Mouse (Mus musculus): ENCODE data around the gene Tubal3.

Tubal3 gene

GRCm38 (mm10) chr13:3917571-3918311, at the start of gene Tubal3, which contains the start of gene Net1:
TSS of gene Tubal3 (plus strand) at chr13:3918274.
TSS of gene Net1 (minus strand) at chr13:3918220.
- in situ Hi-C loops (cut with MboI), result no loop called here

GRCm38 (mm10) chr13:3869901-3870300, 48.2 kb upstream of the Tubal3 start:
- in situ Hi-C loops (cut with MboI), result no loop called here

GRCm38 (mm10) chr13:3872832-3873231, 45.2 kb upstream of the Tubal3 start:
- in situ Hi-C loops (cut with MboI), result no loop called here

GRCm38 (mm10) chr13:3876448-3876847, 41.6 kb upstream of the Tubal3 start:
- in situ Hi-C loops (cut with MboI), result loop anchor here (25.0 kb wide), 1 partner anchor 464 kb away; no protein-coding TSS in a partner anchor

- in situ Hi-C loops (cut with MboI), result loop anchor here (25.0 kb wide), 1 partner anchor 465 kb away; no protein-coding TSS in a partner anchor
These were observed 40.9 kb upstream of the Tubal3 start for GRCm38 (mm10) chr13:3877185-3877584.

GRCm38 (mm10) chr13:3877679-3878220, 40.3 kb upstream of the Tubal3 start:
- in situ Hi-C loops (cut with MboI), result loop anchor here (25.0 kb wide), 1 partner anchor 465 kb away; no protein-coding TSS in a partner anchor

- in situ Hi-C loops (cut with MboI), result loop anchor here (25.0 kb wide), 1 partner anchor 474 kb away; no protein-coding TSS in a partner anchor
These were observed 31.4 kb upstream of the Tubal3 start for GRCm38 (mm10) chr13:3886663-3887062.

GRCm38 (mm10) chr13:3889111-3889510, 29.0 kb upstream of the Tubal3 start:
- in situ Hi-C loops (cut with MboI), result loop anchor here (25.0 kb wide), 1 partner anchor 477 kb away; no protein-coding TSS in a partner anchor

- in situ Hi-C loops (cut with MboI), result loop anchor here (25.0 kb wide), 1 partner anchor 478 kb away; no protein-coding TSS in a partner anchor
These were observed 28.0 kb upstream of the Tubal3 start for GRCm38 (mm10) chr13:3890061-3890460.

- in situ Hi-C loops (cut with MboI), result loop anchor here (25.0 kb wide), 1 partner anchor 479 kb away; no protein-coding TSS in a partner anchor
These were observed 26.5 kb upstream of the Tubal3 start for GRCm38 (mm10) chr13:3891479-3892087.

GRCm38 (mm10) chr13:3892601-3893000, 25.5 kb upstream of the Tubal3 start:
- in situ Hi-C loops (cut with MboI), result loop anchor here (25.0 kb wide), 1 partner anchor 480 kb away; no protein-coding TSS in a partner anchor

GRCm38 (mm10) chr13:3893126-3893734, 24.8 kb upstream of the Tubal3 start:
- in situ Hi-C loops (cut with MboI), result loop anchor here (25.0 kb wide), 1 partner anchor 481 kb away; no protein-coding TSS in a partner anchor

- in situ Hi-C loops (cut with MboI), result loop anchor here (25.0 kb wide), 1 partner anchor 482 kb away; no protein-coding TSS in a partner anchor
These were observed 23.5 kb upstream of the Tubal3 start for GRCm38 (mm10) chr13:3894549-3894948.

GRCm38 (mm10) chr13:3895397-3895980, 22.6 kb upstream of the Tubal3 start:
- in situ Hi-C loops (cut with MboI), result loop anchor here (5.0 to 25.0 kb wide), 2 partner anchors 228 to 483 kb away; no protein-coding TSS in a partner anchor

- in situ Hi-C loops (cut with MboI), result loop anchor here (5.0 to 25.0 kb wide), 2 partner anchors 229 to 484 kb away; no protein-coding TSS in a partner anchor
These were observed 22.0 kb upstream of the Tubal3 start for GRCm38 (mm10) chr13:3896032-3896431.

GRCm38 (mm10) chr13:3896913-3897312, 21.2 kb upstream of the Tubal3 start:
- in situ Hi-C loops (cut with MboI), result loop anchor here (5.0 to 25.0 kb wide), 2 partner anchors 230 to 485 kb away; no protein-coding TSS in a partner anchor

GRCm38 (mm10) chr13:3898202-3898601, 19.9 kb upstream of the Tubal3 start:
- in situ Hi-C loops (cut with MboI), result loop anchor here (5.0 to 25.0 kb wide), 2 partner anchors 231 to 486 kb away; no protein-coding TSS in a partner anchor

GRCm38 (mm10) chr13:3899301-3899700, 18.8 kb upstream of the Tubal3 start:
- in situ Hi-C loops (cut with MboI), result loop anchor here (5.0 to 25.0 kb wide), 2 partner anchors 232 to 487 kb away; no protein-coding TSS in a partner anchor

- in situ Hi-C loops (cut with MboI), result no loop called here
These were observed 10.8 kb upstream of the Tubal3 start for GRCm38 (mm10) chr13:3907151-3907696.

GRCm38 (mm10) chr13:3908262-3908661, 9.8 kb upstream of the Tubal3 start:
- in situ Hi-C loops (cut with MboI), result no loop called here

GRCm38 (mm10) chr13:3910356-3910755, 7.7 kb upstream of the Tubal3 start:
- in situ Hi-C loops (cut with MboI), result no loop called here

Data from mature B cell (primary cell).